Mouse (Mus musculus) embryonic facial prominence, embryonic 14.5 days (tissue): ENCODE data around the gene Umad1. TPM values are rescaled to one million over a fixed set of nuclear protein-coding genes. Genes with fewer than 3 reads are reported as not detected.

Experiments used
- ATAC-seq: fragments of 200-750 bp; cut with Nextera tagmentation; 2 replicates; pipeline ENCODE4 v1.8.0; 2017; ENCODE audit warnings: low read depth, moderate number of reproducible peaks, moderate TSS enrichment
- DNase-seq: peaks from one replicate; pipeline ENCODE4 v3.0.0-alpha.2; 2015; ENCODE audit warnings: low spot score
- H3K27ac ChIP-seq: fragments of 300-500 bp; sonication (generic); replicated peaks from 2 replicates; pipeline ENCODE4 v1.5.1; 2014; ENCODE audit warnings: low read depth, mild to moderate bottlenecking, low read length, moderate library complexity
- H3K27me3 ChIP-seq: fragments of 300-500 bp; sonication (generic); replicated peaks from 2 replicates; pipeline ENCODE4 v1.6.1; 2014; ENCODE audit warnings: low read length; ENCODE audit not compliant: control insufficient read depth, insufficient read depth
- H3K36me3 ChIP-seq: fragments of 300-500 bp; sonication (generic); 2 replicates; pipeline ENCODE4 v1.6.1; 2014; ENCODE audit warnings: low read length, mixed read lengths; ENCODE audit not compliant: control insufficient read depth, insufficient read depth
- H3K4me1 ChIP-seq: fragments of 300-500 bp; sonication (generic); 2 replicates; pipeline ENCODE4 v1.6.1; 2014; ENCODE audit warnings: antibody characterized with exemption, low read length; ENCODE audit not compliant: control insufficient read depth, insufficient read depth
- H3K4me2 ChIP-seq: fragments of 300-500 bp; sonication (generic); 2 replicates; pipeline ENCODE4 v1.6.1; 2014; ENCODE audit warnings: low read depth, mild to moderate bottlenecking, low read length, moderate library complexity, mixed read lengths
- H3K4me3 ChIP-seq: fragments of 300-500 bp; sonication (generic); 2 replicates; pipeline ENCODE4 v1.5.1; 2014; ENCODE audit warnings: low read depth, mild to moderate bottlenecking, low read length
- H3K9ac ChIP-seq: fragments of 300-500 bp; sonication (generic); 2 replicates; pipeline ENCODE4 v1.6.1; 2014; ENCODE audit warnings: low read depth, mild to moderate bottlenecking, low read length, moderate library complexity, mixed read lengths
- H3K9me3 ChIP-seq: fragments of 300-500 bp; sonication (generic); 2 replicates; pipeline ENCODE4 v1.6.1; 2016; ENCODE audit warnings: low read length; ENCODE audit not compliant: control insufficient read depth
- WGBS: fragments of 180-500 bp; shearing (Covaris S2); extraction: QIAGEN DNeasy Blood & Tissue Kit; methylation state at CpG from one replicate; pipeline ENCODE4 v1.1.7; 2014; 5-methylcytosine and 5-hydroxymethylcytosine counted together
- polyA plus RNA-seq: library from polyadenylated mRNA; unstranded; fragments of >200 nt; fragmentation: Nextera tagmentation; extraction: Ambion mirVana; gene quantifications from 2 replicates; pipeline ENCODE4 v1.2.1, GENCODE M21; 2014

Umad1 gene
- polyA plus RNA-seq, 1 experiment from 2014 or later = 20.0 TPM

DNA sequence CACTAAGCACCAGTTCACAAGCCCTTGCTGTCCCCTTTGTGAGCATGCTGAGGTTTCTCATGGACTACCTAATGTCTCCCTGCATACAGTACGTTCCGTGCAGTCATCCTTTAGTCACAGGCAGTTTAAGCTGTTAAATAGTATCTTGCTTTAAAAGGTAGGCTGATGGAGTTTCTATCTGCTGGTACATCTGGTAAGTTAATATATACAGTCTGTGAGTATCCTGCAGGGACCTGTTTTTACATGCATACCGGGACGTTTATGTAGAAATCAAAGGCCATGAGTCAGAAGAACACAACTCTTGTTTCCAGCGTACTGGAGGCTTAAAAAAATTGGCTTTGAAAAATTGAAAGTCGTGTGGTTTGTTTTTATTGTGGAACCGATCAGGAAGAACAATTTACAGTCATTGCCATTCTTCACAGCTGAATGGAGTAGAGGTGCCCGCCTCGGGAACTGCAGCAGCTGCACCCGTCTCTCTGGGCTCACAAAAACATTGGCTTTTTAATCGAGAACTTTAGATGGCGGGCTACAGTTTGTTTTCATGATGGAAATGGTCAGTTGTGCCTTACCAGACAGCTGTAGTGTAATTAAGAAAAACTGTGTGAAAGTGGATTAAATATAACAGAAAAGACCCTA is 93.6 kb downstream of the Umad1 start:
- peak; percentile 74 for DNase-seq
- Histone ChIP-seq H3K9me3 (no peaks in the 10 kb centered on the region), H3K4me3 (no peak overlapping the region), H3K4me2 (peak overlapping the region; percentile 31), H3K36me3 (no peaks in the 10 kb centered on the region), H3K27me3 (no peaks in the 10 kb centered on the region), H3K9ac (0 out of 2 replicates have a peak overlapping the region, but pooled peaks have one; percentile 28), H3K4me1 (peaks cover 14% of the 10 kb centered on the region), H3K27ac (no peak overlapping the region; the same call in 1 of the 2 replicates)
- ATAC-seq = peak; percentile 78
- 22% methylated on average over 12 of the region's 12 CpGs for WGBS

- ATAC-seq (no peak), DNase-seq (no peak)
- Histone ChIP-seq H3K4me3 (no peak overlapping the region), H3K27me3 (no peaks in the 10 kb centered on the region), H3K4me1 (peaks cover 14% of the 10 kb centered on the region), H3K27ac (no peak overlapping the region), H3K36me3 (no peaks in the 10 kb centered on the region), H3K4me2 (no peak overlapping the region), H3K9me3 (no peaks in the 10 kb centered on the region), H3K9ac (no peak overlapping the region)
- 58% methylated on average over 4 of the region's 4 CpGs for WGBS
These were observed 94.4 kb downstream of the Umad1 start for GRCm38 (mm10) chr6:8353461-8353860.

DNA sequence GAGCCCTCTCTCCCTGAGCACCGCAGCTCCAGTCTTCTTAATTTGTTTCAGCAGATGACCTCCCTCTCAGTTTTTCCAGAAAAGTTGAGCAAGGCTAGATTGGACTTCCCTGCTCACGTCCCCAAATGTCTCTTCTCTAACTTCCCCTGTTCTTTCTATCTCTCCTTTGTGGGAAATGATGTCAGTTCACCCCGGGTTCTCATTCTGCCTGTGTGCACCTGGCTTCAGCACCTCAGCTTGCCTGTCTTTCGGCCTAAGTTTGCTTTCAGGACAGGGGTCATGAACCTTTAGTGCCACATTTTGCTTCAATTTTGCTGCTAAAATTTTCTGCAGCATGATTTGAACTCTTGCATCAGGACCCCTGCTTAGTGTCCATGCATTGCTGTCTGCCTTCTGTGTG is 95.8 kb downstream of the Umad1 start:
- DNase-seq (no peak), ATAC-seq (no peak)
- Histone ChIP-seq H3K9me3 (no peaks in the 10 kb centered on the region), H3K4me3 (no peak overlapping the region), H3K36me3 (no peaks in the 10 kb centered on the region), H3K9ac (no peak overlapping the region), H3K4me2 (no peak overlapping the region), H3K27me3 (no peaks in the 10 kb centered on the region), H3K27ac (no peak overlapping the region), H3K4me1 (peaks cover 8% of the 10 kb centered on the region)
- WGBS = 87% methylated on average over 4 of the region's 4 CpGs

DNA sequence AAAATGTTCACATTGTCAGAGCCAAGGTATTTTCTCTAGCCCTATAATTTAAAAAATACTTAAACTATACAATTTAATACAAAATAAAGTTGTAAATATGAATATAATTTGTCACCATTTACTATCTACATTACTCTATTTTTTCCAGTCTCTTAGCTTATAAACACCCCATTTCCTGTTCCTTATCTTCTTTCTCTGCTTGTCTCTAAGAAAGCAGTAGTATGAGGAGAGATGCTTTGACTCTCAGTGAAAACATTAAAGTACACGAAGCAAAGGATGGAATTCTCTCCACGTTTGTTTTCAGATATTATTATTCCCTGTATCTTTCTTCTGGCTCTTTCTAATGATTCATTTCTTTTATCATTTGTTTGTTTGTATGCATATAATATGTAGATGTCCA is 99.1 kb downstream of the Umad1 start:
- Histone ChIP-seq H3K9ac (no peak overlapping the region), H3K36me3 (no peaks in the 10 kb centered on the region), H3K27me3 (no peaks in the 10 kb centered on the region), H3K9me3 (no peaks in the 10 kb centered on the region), H3K4me3 (no peak overlapping the region), H3K27ac (no peak overlapping the region), H3K4me1 (peaks cover 7% of the 10 kb centered on the region; the same call in 1 of the 2 replicates), H3K4me2 (no peak overlapping the region)
- no peak for ATAC-seq
- DNase-seq = no peak
- 78% methylated on average over 2 of the region's 2 CpGs for WGBS

DNA sequence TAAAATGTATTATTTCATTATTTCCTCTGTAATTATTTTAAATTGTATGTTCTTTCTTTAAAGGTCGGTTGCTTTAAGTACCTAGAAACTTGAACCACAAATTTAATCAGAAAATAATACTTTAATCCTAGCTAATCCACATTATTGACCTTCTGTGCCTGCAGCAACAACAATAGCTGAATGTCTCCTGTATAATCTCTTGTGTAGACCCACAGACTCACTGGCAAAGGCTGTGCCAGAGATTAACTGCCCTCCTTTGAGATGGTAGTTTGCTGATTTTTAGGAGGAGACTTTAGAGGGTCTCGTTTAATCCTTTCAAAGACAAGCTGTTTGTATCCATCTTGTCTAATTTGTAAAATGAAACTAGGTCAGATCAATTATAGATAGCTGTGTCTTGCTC is 99.7 kb downstream of the Umad1 start:
- no peaks in the 10 kb centered on the region for H3K9me3 ChIP-seq
- ATAC-seq = no peak
- H3K9ac ChIP-seq = no peak overlapping the region
- H3K27ac ChIP-seq = no peak overlapping the region
- no peak for DNase-seq
- H3K36me3 ChIP-seq = no peaks in the 10 kb centered on the region
- no peaks in the 10 kb centered on the region for H3K27me3 ChIP-seq
- H3K4me2 ChIP-seq = no peak overlapping the region
- H3K4me1 ChIP-seq = peaks cover 1% of the 10 kb centered on the region; the same call in 1 of the 2 replicates
- no peak overlapping the region for H3K4me3 ChIP-seq
- WGBS = 63% methylated on average over 2 of the region's 2 CpGs

DNA sequence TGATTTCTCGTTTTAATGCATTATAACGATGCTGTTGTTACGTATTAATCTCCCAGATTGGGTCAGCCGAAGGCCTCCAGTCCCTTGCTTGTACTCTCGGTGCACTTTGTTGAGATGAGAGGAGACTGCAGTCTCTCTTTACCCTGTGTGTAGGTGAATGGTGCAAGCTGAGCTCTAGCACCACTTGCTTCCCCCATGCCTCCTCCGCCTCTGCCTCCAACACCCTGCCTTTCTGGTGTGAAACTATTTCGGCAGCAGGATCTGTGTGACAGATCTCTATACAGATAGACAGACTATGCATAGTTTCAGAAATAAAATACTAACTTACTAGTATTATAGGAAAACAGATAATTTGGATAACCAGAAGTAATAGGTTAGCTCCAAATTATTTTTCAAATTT is 101.7 kb downstream of the Umad1 start:
- H3K4me2 ChIP-seq = no peak overlapping the region
- no peak for ATAC-seq
- H3K36me3 ChIP-seq = no peaks in the 10 kb centered on the region
- 89% methylated on average over 7 of the region's 7 CpGs for WGBS
- no peak overlapping the region for H3K27ac ChIP-seq
- H3K4me1 ChIP-seq = no peaks in the 10 kb centered on the region
- H3K27me3 ChIP-seq = no peaks in the 10 kb centered on the region
- H3K9me3 ChIP-seq = no peaks in the 10 kb centered on the region
- no peak overlapping the region for H3K9ac ChIP-seq
- no peak overlapping the region for H3K4me3 ChIP-seq
- DNase-seq = no peak

GRCm38 (mm10) chr6:8364033-8364756 is 105.1 kb downstream of the Umad1 start:
- Histone ChIP-seq H3K4me2 (no peak overlapping the region), H3K27me3 (no peaks in the 10 kb centered on the region), H3K36me3 (no peaks in the 10 kb centered on the region), H3K27ac (no peak overlapping the region), H3K9ac (no peak overlapping the region), H3K4me3 (no peak overlapping the region), H3K9me3 (no peaks in the 10 kb centered on the region), H3K4me1 (no peaks in the 10 kb centered on the region)
- WGBS = 76% methylated on average over 12 of the region's 12 CpGs
- DNase-seq (no peak), ATAC-seq (no peak)

DNA sequence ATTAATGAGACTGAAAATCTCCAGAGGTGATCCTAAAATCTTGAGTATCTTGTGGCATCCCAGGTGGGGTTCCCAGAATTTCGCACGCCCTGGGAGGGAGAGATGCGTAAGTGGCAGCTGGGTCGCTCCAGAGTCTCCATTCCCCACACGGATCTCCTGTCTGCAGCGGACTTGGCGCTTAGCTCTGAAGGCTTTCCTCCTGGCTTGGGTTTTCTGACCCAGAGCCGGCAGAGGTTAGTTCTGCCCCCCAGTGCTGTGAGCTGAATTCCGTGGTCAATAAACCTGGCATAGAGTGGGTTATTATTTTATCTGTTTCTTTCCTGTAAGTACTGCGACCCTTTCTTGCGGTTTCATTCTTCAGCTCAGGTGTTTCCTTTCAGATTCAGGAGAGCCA is 105.7 kb downstream of the Umad1 start:
- DNase-seq (no peak), ATAC-seq (no peak)
- Histone ChIP-seq H3K4me1 (no peaks in the 10 kb centered on the region), H3K27me3 (no peaks in the 10 kb centered on the region), H3K36me3 (no peaks in the 10 kb centered on the region), H3K4me2 (no peak overlapping the region), H3K9ac (no peak overlapping the region), H3K27ac (no peak overlapping the region), H3K9me3 (no peaks in the 10 kb centered on the region), H3K4me3 (no peak overlapping the region)
- 83% methylated on average over 11 of the region's 11 CpGs for WGBS

DNA sequence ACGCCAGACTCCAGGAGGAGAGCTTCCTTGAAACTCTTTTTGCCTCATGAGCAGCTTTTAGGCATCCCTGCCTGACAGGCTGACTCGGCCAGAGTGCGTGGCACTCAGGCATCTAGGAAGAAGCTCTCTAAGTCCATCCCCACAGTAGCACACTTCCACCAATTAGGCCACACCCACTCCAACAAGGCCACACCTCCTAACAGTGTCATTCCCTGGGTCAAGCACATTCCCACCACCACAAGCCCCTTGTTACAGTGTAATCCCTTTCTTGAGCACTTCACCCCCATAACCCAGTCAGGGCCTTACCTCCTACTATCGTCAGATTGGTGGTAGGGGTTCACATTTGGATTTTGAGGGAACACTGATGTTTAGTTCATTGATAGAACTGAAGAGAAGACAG is 108.6 kb downstream of the Umad1 start:
- Histone ChIP-seq H3K9me3 (no peaks in the 10 kb centered on the region), H3K9ac (no peak overlapping the region), H3K36me3 (no peaks in the 10 kb centered on the region), H3K27me3 (no peaks in the 10 kb centered on the region), H3K4me1 (no peaks in the 10 kb centered on the region), H3K4me2 (no peak overlapping the region), H3K4me3 (no peak overlapping the region), H3K27ac (no peak overlapping the region)
- WGBS = 93% methylated on average over 4 of the region's 4 CpGs
- ATAC-seq = no peak
- DNase-seq = no peak
